8 mouse cellular contexts compared by ENCODE assay signal in genomic region chr15:77840450-77841360, GRCm38 (mm10). TPM values are rescaled to one million over a fixed set of nuclear protein-coding genes. Genes with fewer than 3 reads are reported as not detected.
DNase-seq lines count a peak whose midpoint lies in the region; ATAC-seq and TF ChIP-seq lines count a peak whose summit lies in the region.

No protein-coding gene starts in this region.

- peak overlapping the region; percentile 83 for H3K4me2 ChIP-seq in embryonic facial prominence, embryonic 11.5 days (ENCODE audit: low read depth, low read length)
- peak overlapping the region; percentile 92 for H3K4me2 ChIP-seq in myocyte (ENCODE audit: low read depth)

- peak; percentile 23; the same call in 1 of the 2 replicates for TF ChIP-seq POLR2A in lung, adult 2 months (IDR thresholded peaks at IDR 0.05; ENCODE audit: borderline replicate concordance, extremely low read depth, low read depth, low read length)
- TF ChIP-seq POLR2A in myocyte (IDR thresholded peaks at IDR 0.05; ENCODE audit: insufficient read length, low read depth) = no peak

- H3K27ac ChIP-seq in embryonic facial prominence, embryonic 11.5 days (replicated peaks; ENCODE audit: low read depth, low read length) = no peak overlapping the region

- no peak for TF ChIP-seq CTCF in lung, adult 2 months (IDR thresholded peaks at IDR 0.05; ENCODE audit: insufficient read depth, low read length)

- no peaks in the 10 kb centered on the region for H3K36me3 ChIP-seq in embryonic facial prominence, embryonic 11.5 days (replicated peaks; ENCODE audit: control insufficient read depth, insufficient read depth, low read depth, low read length)
- H3K36me3 ChIP-seq in myocyte (ENCODE audit: control insufficient read depth, insufficient read depth) = no peaks in the 10 kb centered on the region

- peak overlapping the region; percentile 93 for H3K4me3 ChIP-seq in lung, adult 2 months (replicated peaks; ENCODE audit: extremely low read depth, low read depth, low read length)
- H3K4me3 ChIP-seq in embryonic facial prominence, embryonic 11.5 days (ENCODE audit: low read depth, low read length) = peak overlapping the region; percentile 92
- H3K4me3 ChIP-seq in myocyte = peak overlapping the region; percentile 94

- H3K4me1 ChIP-seq in lung, adult 2 months (ENCODE audit: control insufficient read depth, insufficient read depth, low read length) = peaks cover 34% of the 10 kb centered on the region
- peaks cover 2% of the 10 kb centered on the region; the same call in 1 of the 2 replicates for H3K4me1 ChIP-seq in embryonic facial prominence, embryonic 11.5 days (ENCODE audit: control insufficient read depth, insufficient read depth, low read length)

- H3K9ac ChIP-seq in embryonic facial prominence, embryonic 11.5 days (replicated peaks; ENCODE audit: low read length) = peak overlapping the region; percentile 82

- H3K9me3 ChIP-seq in embryonic facial prominence, embryonic 11.5 days (replicated peaks; ENCODE audit: control insufficient read depth, low read length) = no peaks in the 10 kb centered on the region

- no peaks in the 10 kb centered on the region for H3K27me3 ChIP-seq in embryonic facial prominence, embryonic 11.5 days (ENCODE audit: control insufficient read depth, insufficient read depth, low read length)
- no peaks in the 10 kb centered on the region for H3K27me3 ChIP-seq in myocyte (ENCODE audit: control insufficient read depth, insufficient read depth, insufficient read length)

- WGBS in lung, adult 2 months = 2% methylated on average over 36 of the region's 36 CpGs
- 4% methylated on average over 36 of the region's 36 CpGs for WGBS in embryonic facial prominence, embryonic 11.5 days

- H3K79me2 ChIP-seq in myocyte (ENCODE audit: control insufficient read depth, insufficient read depth) = peaks cover 62% of the 10 kb centered on the region

- ATAC-seq in embryonic facial prominence, embryonic 11.5 days (replicated peaks; ENCODE audit: insufficient number of reproducible peaks, low FRiP score, low TSS enrichment, low read depth) = no peak
- ATAC-seq in erythroid progenitor cell, adult 5-6 weeks (replicated peaks; ENCODE audit: low FRiP score, poor library complexity, severe bottlenecking) = no peak

- peak; percentile 39 for DNase-seq in lung, adult 2 months
- DNase-seq in lung, postnatal 10 days = no peak
- DNase-seq in embryonic facial prominence, embryonic 11.5 days (ENCODE audit: low spot score) = no peak
- DNase-seq in induced T-regulatory cell, adult 2 months (ENCODE audit: low read depth) = peak; percentile 67
- no peak for DNase-seq in right cerebral cortex, postnatal 4 days
- DNase-seq in kidney, adult 11 months = no peak

- peak overlapping the region; percentile 60 for H3ac ChIP-seq in myocyte (ENCODE audit: control insufficient read depth, insufficient read length)

TF ChIP-seq in myocyte, 11 proteins besides CTCF, POLR2A, EP300 and RAD21:
- TF ChIP-seq REST (IDR thresholded peaks at IDR 0.05; ENCODE audit: insufficient read depth, insufficient read length) (no peak), POLR2AphosphoS2 (IDR thresholded peaks at IDR 0.05; ENCODE audit: insufficient read length, low read depth) (peak; percentile 49)

RNA-seq across cellular contexts. Expression of gene Myh9, which starts 1.3 kb away (rescaled TPM):
- polyA plus RNA-seq in lung, adult 2 months (2012; rRNA removed) = 133 and 162 TPM in 2 replicates
- 23.4 and 25.1 TPM in 2 replicates for polyA plus RNA-seq in embryonic facial prominence, embryonic 11.5 days (2014; fragmentation: Nextera tagmentation; extraction: Ambion mirVana)
- polyA plus RNA-seq in myocyte (2012; fragmentation: generic; extraction: Trizol) = 466 TPM
- total RNA-seq in erythroid progenitor cell, adult 5-6 weeks (2015; ENCODE audit: low replicate concordance) = 104 and 105 TPM in 2 replicates
- 198 and 213 TPM in 2 replicates for total RNA-seq in erythroid progenitor cell, adult 5-6 weeks (2017; ENCODE audit: low replicate concordance)

Comparison
In these comparisons a context has a peak if more than half of its experiments do, and no peak if none do; other contexts are left out.
1. DNase-seq: peak in lung, adult 2 months (single experiment) and induced T-regulatory cell, adult 2 months (single experiment); none in lung, postnatal 10 days (single experiment), embryonic facial prominence, embryonic 11.5 days (single experiment), right cerebral cortex, postnatal 4 days (single experiment) and kidney, adult 11 months (single experiment).
2. Peak in every context shown above with its lines, with median percentiles within 50 percentile points of each other: H3K4me3 ChIP-seq.